Mouse (Mus musculus) embryonic facial prominence, embryonic 14.5 days (tissue): Measurements from ENCODE around the gene Gm14327. TPM values are rescaled to one million over a fixed set of nuclear protein-coding genes. Genes with fewer than 3 reads are reported as not detected.
"Not testable (repeated sequence)": the region's sequence is repeated elsewhere in the genome, so short reads cannot be mapped to it uniquely, and the experiment has no call there.

Source experiments
- ATAC-seq: fragments of 200-750 bp; cut with Nextera tagmentation; 2 replicates; pipeline ENCODE4 v1.8.0; 2017; ENCODE audit warnings: low read depth, moderate number of reproducible peaks, moderate TSS enrichment
- DNase-seq: peaks from one replicate; pipeline ENCODE4 v3.0.0-alpha.2; 2015; ENCODE audit warnings: low spot score
- H3K27ac ChIP-seq: fragments of 300-500 bp; sonication (generic); replicated peaks from 2 replicates; pipeline ENCODE4 v1.5.1; 2014; ENCODE audit warnings: low read depth, mild to moderate bottlenecking, low read length, moderate library complexity
- H3K27me3 ChIP-seq: fragments of 300-500 bp; sonication (generic); replicated peaks from 2 replicates; pipeline ENCODE4 v1.6.1; 2014; ENCODE audit warnings: low read length; ENCODE audit not compliant: control insufficient read depth, insufficient read depth
- H3K36me3 ChIP-seq: fragments of 300-500 bp; sonication (generic); 2 replicates; pipeline ENCODE4 v1.6.1; 2014; ENCODE audit warnings: low read length, mixed read lengths; ENCODE audit not compliant: control insufficient read depth, insufficient read depth
- H3K4me1 ChIP-seq: fragments of 300-500 bp; sonication (generic); 2 replicates; pipeline ENCODE4 v1.6.1; 2014; ENCODE audit warnings: antibody characterized with exemption, low read length; ENCODE audit not compliant: control insufficient read depth, insufficient read depth
- H3K4me2 ChIP-seq: fragments of 300-500 bp; sonication (generic); 2 replicates; pipeline ENCODE4 v1.6.1; 2014; ENCODE audit warnings: low read depth, mild to moderate bottlenecking, low read length, moderate library complexity, mixed read lengths
- H3K4me3 ChIP-seq: fragments of 300-500 bp; sonication (generic); 2 replicates; pipeline ENCODE4 v1.5.1; 2014; ENCODE audit warnings: low read depth, mild to moderate bottlenecking, low read length
- H3K9ac ChIP-seq: fragments of 300-500 bp; sonication (generic); 2 replicates; pipeline ENCODE4 v1.6.1; 2014; ENCODE audit warnings: low read depth, mild to moderate bottlenecking, low read length, moderate library complexity, mixed read lengths
- H3K9me3 ChIP-seq: fragments of 300-500 bp; sonication (generic); 2 replicates; pipeline ENCODE4 v1.6.1; 2016; ENCODE audit warnings: low read length; ENCODE audit not compliant: control insufficient read depth
- WGBS: fragments of 180-500 bp; shearing (Covaris S2); extraction: QIAGEN DNeasy Blood & Tissue Kit; methylation state at CpG from one replicate; pipeline ENCODE4 v1.1.7; 2014; 5-methylcytosine and 5-hydroxymethylcytosine counted together
- polyA plus RNA-seq: library from polyadenylated mRNA; unstranded; fragments of >200 nt; fragmentation: Nextera tagmentation; extraction: Ambion mirVana; gene quantifications from 2 replicates; pipeline ENCODE4 v1.2.1, GENCODE M21; 2014

The Gm14327 gene
- 4.6 and 6.2 TPM in 2 replicates for polyA plus RNA-seq

- not testable (repeated sequence) for ATAC-seq, H3K4me2 ChIP-seq, DNase-seq, H3K27me3 ChIP-seq, H3K36me3 ChIP-seq, H3K4me1 ChIP-seq, H3K9ac ChIP-seq, H3K27ac ChIP-seq, H3K9me3 ChIP-seq
- 39% methylated on average over 8 of the region's 13 CpGs for WGBS
- H3K4me3 ChIP-seq, result peak within 1 kb of the TSS; percentile 16; the same call in 1 of the 2 replicates
Observed at GRCm38 (mm10) chr2:177897046-177897578, at the start of gene Gm14327. Gene Gm14327 (plus strand): TSS chr2:177897096.

GRCm38 (mm10) chr2:177862254-177862653 is 34.6 kb upstream of the Gm14327 start:
- not testable (repeated sequence) for H3K9ac ChIP-seq, ATAC-seq
- 86% methylated on average over 2 of the region's 2 CpGs for WGBS

GRCm38 (mm10) chr2:177887743-177888142 is 9.2 kb upstream of the Gm14327 start:
- not testable (repeated sequence) for H3K27me3 ChIP-seq, H3K4me2 ChIP-seq, H3K9me3 ChIP-seq, ATAC-seq, H3K36me3 ChIP-seq, H3K9ac ChIP-seq, H3K27ac ChIP-seq, H3K4me3 ChIP-seq, H3K4me1 ChIP-seq, DNase-seq
- 90% methylated on average over 7 of the region's 14 CpGs for WGBS

More at GRCm38 (mm10) chr2:177862254-177862653, 34.6 kb upstream of the Gm14327 start:
- not testable (repeated sequence) for H3K4me3 ChIP-seq, H3K4me1 ChIP-seq, H3K27me3 ChIP-seq, H3K4me2 ChIP-seq, H3K36me3 ChIP-seq, H3K27ac ChIP-seq, H3K9me3 ChIP-seq, DNase-seq

GRCm38 (mm10) chr2:177898171-177898570 is 1.3 kb downstream of the Gm14327 start:
- not testable (repeated sequence) for H3K9ac ChIP-seq, H3K36me3 ChIP-seq, ATAC-seq, DNase-seq, H3K4me3 ChIP-seq, H3K4me2 ChIP-seq, H3K4me1 ChIP-seq, H3K27me3 ChIP-seq, H3K27ac ChIP-seq, H3K9me3 ChIP-seq
- 80% methylated on average over 2 of the region's 3 CpGs for WGBS

- H3K36me3 ChIP-seq, H3K9ac ChIP-seq, ATAC-seq, H3K27ac ChIP-seq, H3K4me3 ChIP-seq, H3K27me3 ChIP-seq, H3K4me2 ChIP-seq, H3K4me1 ChIP-seq, H3K9me3 ChIP-seq, DNase-seq: not testable (repeated sequence)
- WGBS, result no CpG with 5 or more reads among the region's 12 CpGs
Observed at GRCm38 (mm10) chr2:177903276-177903675, 6.4 kb downstream of the Gm14327 start.

- H3K4me2 ChIP-seq, H3K27me3 ChIP-seq, DNase-seq, H3K27ac ChIP-seq, H3K36me3 ChIP-seq, H3K4me3 ChIP-seq, ATAC-seq, H3K9me3 ChIP-seq, H3K9ac ChIP-seq, H3K4me1 ChIP-seq: not testable (repeated sequence)
- 75% methylated on average over 3 of the region's 5 CpGs for WGBS
Observed at GRCm38 (mm10) chr2:177925563-177926103, 28.7 kb downstream of the Gm14327 start, which contains the start of gene Zfp972. Gene Zfp972 (minus strand): TSS chr2:177925613.

Other genes starting within 250 kb of the Gm14327 start
- gene Gm14322, start 137.8 kb upstream of the Gm14327 start, polyA plus RNA-seq, result 10.6 and 10.9 TPM in 2 replicates
- 42.3 and 44.8 TPM in 2 replicates for gene Gm14325, start 56.8 kb upstream of the Gm14327 start, polyA plus RNA-seq
- not detected in 2 replicates for gene Zfp972, start 28.5 kb downstream of the Gm14327 start, polyA plus RNA-seq
- gene Gm14326, start 60.2 kb downstream of the Gm14327 start, polyA plus RNA-seq, result 19.1 and 24.0 TPM in 2 replicates
- gene Zfp971, start 126.2 kb downstream of the Gm14327 start, polyA plus RNA-seq, result 12.7 and 12.9 TPM in 2 replicates
- gene Zfp931, start 181.4 kb downstream of the Gm14327 start, polyA plus RNA-seq, result 17.1 and 19.0 TPM in 2 replicates
- gene Phactr3, start 221.9 kb downstream of the Gm14327 start, polyA plus RNA-seq, result 1.8 and 2.1 TPM in 2 replicates